Mouse (Mus musculus) liver, postnatal 0 days (tissue): ENCODE measurements at regions not wholly inside any gene's neighbourhood (a gene's known extent, or its start where the extent isn't known, plus 50 kb on each side); places are given as distances from the start of the nearest gene placed in this dataset.

Experiments
- ATAC-seq: fragments of 200-750 bp; cut with Nextera tagmentation; 2 replicates; pipeline ENCODE4 v1.8.0; 2017; ENCODE audit warnings: mild to moderate bottlenecking, moderate library complexity
- DNase-seq: peaks from one replicate; pipeline ENCODE4 v3.0.0-alpha.2; 2016
- H3K27ac ChIP-seq: fragments of 300-500 bp; sonication (generic); 2 replicates; pipeline ENCODE4 v1.5.1; 2014; ENCODE audit warnings: antibody characterized with exemption, moderate library complexity, mild to moderate bottlenecking, low read depth
- H3K27me3 ChIP-seq: fragments of 300-500 bp; sonication (generic); 2 replicates; pipeline ENCODE4 v1.6.1; 2014; ENCODE audit warnings: low read length, control low read depth, mixed read lengths; ENCODE audit not compliant: insufficient read depth
- H3K36me3 ChIP-seq: fragments of 300-500 bp; sonication (generic); replicated peaks from 2 replicates; pipeline ENCODE4 v1.6.1; 2014; ENCODE audit warnings: mild to moderate bottlenecking, control low read depth, low read length, moderate library complexity, mixed read lengths; ENCODE audit not compliant: insufficient read depth
- H3K4me1 ChIP-seq: fragments of 300-500 bp; sonication (generic); 2 replicates; pipeline ENCODE4 v1.6.1; 2014; ENCODE audit warnings: antibody characterized with exemption, mild to moderate bottlenecking, control low read depth; ENCODE audit not compliant: insufficient read depth
- H3K4me2 ChIP-seq: fragments of 300-500 bp; sonication (generic); 2 replicates; pipeline ENCODE4 v1.6.1; 2014; ENCODE audit warnings: low read depth, mild to moderate bottlenecking, low read length, moderate library complexity, mixed read lengths
- H3K4me3 ChIP-seq: fragments of 300-500 bp; sonication (generic); 2 replicates; pipeline ENCODE4 v1.5.1; 2014; ENCODE audit warnings: low read depth, low read length
- H3K9ac ChIP-seq: fragments of 300-500 bp; sonication (generic); replicated peaks from 2 replicates; pipeline ENCODE4 v1.6.1; 2014; ENCODE audit warnings: mild to moderate bottlenecking, moderate library complexity
- H3K9me3 ChIP-seq: fragments of 300-500 bp; sonication (generic); 2 replicates; pipeline ENCODE4 v1.6.1; 2016; ENCODE audit warnings: mild to moderate bottlenecking, control low read depth, low read length, mixed read lengths
- CTCF ChIP-seq: sonication (generic); IDR thresholded peaks from 2 replicates; pipeline ENCODE4 v1.5.1; 2016; ENCODE audit warnings: antibody characterized with exemption, low read depth
- EP300 ChIP-seq: IDR thresholded peaks from 2 replicates; pipeline ENCODE4 v1.6.1; 2016; ENCODE audit warnings: antibody characterized with exemption, low read depth, mild to moderate bottlenecking
- WGBS: fragments of 180-500 bp; shearing (Covaris S2); extraction: QIAGEN DNeasy Blood & Tissue Kit; methylation state at CpG from one replicate; pipeline ENCODE4 v1.1.7; 2014; ENCODE audit not compliant: insufficient replicate concordance; 5-methylcytosine and 5-hydroxymethylcytosine counted together

GRCm38 (mm10) chr14:74250021-74250420 is 390.6 kb upstream of the Htr2a start:
- DNase-seq (no peak), ATAC-seq (no peak)
- Histone ChIP-seq H3K27ac (no peak overlapping the region), H3K9me3 (no peaks in the 10 kb centered on the region), H3K4me1 (no peaks in the 10 kb centered on the region), H3K4me2 (no peak overlapping the region), H3K27me3 (no peaks in the 10 kb centered on the region), H3K9ac (no peak overlapping the region), H3K4me3 (no peak overlapping the region), H3K36me3 (no peaks in the 10 kb centered on the region)
- WGBS: 61% methylated on average over 2 of the region's 2 CpGs
- TF ChIP-seq EP300: no peak
- TF ChIP-seq CTCF: no peak

- WGBS: 66% methylated on average over 10 of the region's 10 CpGs
- no peaks in the 10 kb centered on the region for H3K4me1 ChIP-seq
- H3K27me3 ChIP-seq: no peaks in the 10 kb centered on the region
- no peaks in the 10 kb centered on the region for H3K9me3 ChIP-seq
- H3K9ac ChIP-seq: no peak overlapping the region
- no peak overlapping the region for H3K4me3 ChIP-seq
- ATAC-seq (no peak), DNase-seq (no peak)
- H3K36me3 ChIP-seq: no peaks in the 10 kb centered on the region
- H3K4me2 ChIP-seq: no peak overlapping the region
- no peak overlapping the region for H3K27ac ChIP-seq
- TF ChIP-seq CTCF (no peak), EP300 (no peak)
Measured at GRCm38 (mm10) chr14:74252189-74253145, 388.2 kb upstream of the Htr2a start.

GRCm38 (mm10) chr14:74255000-74255399 is 385.6 kb upstream of the Htr2a start:
- no peaks in the 10 kb centered on the region for H3K27me3 ChIP-seq
- no peak for ATAC-seq
- H3K36me3 ChIP-seq: no peaks in the 10 kb centered on the region
- no peak overlapping the region for H3K27ac ChIP-seq
- no peak overlapping the region for H3K4me3 ChIP-seq
- no peak overlapping the region for H3K9ac ChIP-seq
- no peaks in the 10 kb centered on the region for H3K9me3 ChIP-seq
- no peak overlapping the region for H3K4me2 ChIP-seq
- H3K4me1 ChIP-seq: no peaks in the 10 kb centered on the region
- no peak for DNase-seq
- no peak for TF ChIP-seq EP300
- no peak for TF ChIP-seq CTCF

GRCm38 (mm10) chr14:74259437-74259836 is 381.2 kb upstream of the Htr2a start:
- Histone ChIP-seq H3K4me3 (no peak overlapping the region), H3K9ac (no peak overlapping the region), H3K9me3 (no peaks in the 10 kb centered on the region), H3K27ac (no peak overlapping the region), H3K27me3 (no peaks in the 10 kb centered on the region), H3K4me2 (no peak overlapping the region), H3K36me3 (no peaks in the 10 kb centered on the region), H3K4me1 (no peaks in the 10 kb centered on the region)
- ATAC-seq: no peak
- DNase-seq: no peak
- TF ChIP-seq EP300 (no peak), CTCF (no peak)

- Histone ChIP-seq H3K4me3 (no peak overlapping the region), H3K4me2 (no peak overlapping the region), H3K9me3 (no peaks in the 10 kb centered on the region), H3K27ac (no peak overlapping the region), H3K9ac (no peak overlapping the region), H3K27me3 (no peaks in the 10 kb centered on the region), H3K36me3 (no peaks in the 10 kb centered on the region), H3K4me1 (no peaks in the 10 kb centered on the region)
- DNase-seq (no peak), ATAC-seq (no peak)
- no peak for TF ChIP-seq CTCF
- no peak for TF ChIP-seq EP300
- WGBS: 35% methylated on average over 1 of the region's 1 CpGs
Measured at GRCm38 (mm10) chr14:74267086-74267485, 373.6 kb upstream of the Htr2a start.

- Histone ChIP-seq H3K9ac (no peak overlapping the region), H3K9me3 (no peaks in the 10 kb centered on the region), H3K4me2 (no peak overlapping the region), H3K27ac (no peak overlapping the region), H3K27me3 (no peaks in the 10 kb centered on the region), H3K36me3 (no peaks in the 10 kb centered on the region), H3K4me1 (no peaks in the 10 kb centered on the region), H3K4me3 (no peak overlapping the region)
- ATAC-seq (no peak), DNase-seq (no peak)
- 78% methylated on average over 3 of the region's 3 CpGs for WGBS
- TF ChIP-seq CTCF (no peak), EP300 (no peak)
Measured at GRCm38 (mm10) chr14:74294560-74294959, 346.1 kb upstream of the Htr2a start.
